Mouse (Mus musculus) neural tube, embryonic 13.5 days (tissue): ENCODE data around the gene Lmnb2. TPM values are rescaled to one million over a fixed set of nuclear protein-coding genes. Genes with fewer than 3 reads are reported as not detected.

Experiments
- ATAC-seq: fragments of 200-750 bp; cut with Nextera tagmentation; 2 replicates; pipeline ENCODE4 v1.8.0; 2017; ENCODE audit warnings: low read depth, mild to moderate bottlenecking, moderate TSS enrichment, moderate library complexity
- H3K27ac ChIP-seq: fragments of 300-500 bp; sonication (generic); replicated peaks from 2 replicates; pipeline ENCODE4 v1.5.1; 2015; ENCODE audit warnings: moderate library complexity, mild to moderate bottlenecking, inconsistent platforms
- H3K27me3 ChIP-seq: fragments of 300-500 bp; sonication (generic); 2 replicates; pipeline ENCODE4 v1.6.1; 2015; ENCODE audit warnings: mild to moderate bottlenecking, inconsistent platforms
- H3K36me3 ChIP-seq: fragments of 300-500 bp; sonication (generic); 2 replicates; pipeline ENCODE4 v1.6.1; 2015; ENCODE audit warnings: mild to moderate bottlenecking, inconsistent platforms
- H3K4me1 ChIP-seq: fragments of 300-500 bp; sonication (generic); replicated peaks from 2 replicates; pipeline ENCODE4 v1.6.1; 2015; ENCODE audit warnings: inconsistent platforms
- H3K4me2 ChIP-seq: fragments of 300-500 bp; sonication (generic); 2 replicates; pipeline ENCODE4 v1.6.1; 2015; ENCODE audit warnings: inconsistent platforms, mild to moderate bottlenecking, moderate library complexity
- H3K4me3 ChIP-seq: fragments of 300-500 bp; sonication (generic); 2 replicates; pipeline ENCODE4 v1.5.1; 2015; ENCODE audit warnings: mild to moderate bottlenecking, inconsistent platforms
- H3K9ac ChIP-seq: fragments of 300-500 bp; sonication (generic); 2 replicates; pipeline ENCODE4 v1.6.1; 2015; ENCODE audit warnings: moderate library complexity, mild to moderate bottlenecking, inconsistent platforms
- H3K9me3 ChIP-seq: fragments of 300-500 bp; sonication (generic); 2 replicates; pipeline ENCODE4 v1.6.1; 2016; ENCODE audit warnings: inconsistent platforms
- WGBS: fragments of 180-500 bp; shearing (Covaris S2); methylation state at CpG from one replicate; pipeline ENCODE4 v1.1.7; 2015; 5-methylcytosine and 5-hydroxymethylcytosine counted together
- polyA plus RNA-seq: library from polyadenylated mRNA; unstranded; fragments of >200 nt; fragmentation: Nextera tagmentation; extraction: Ambion mirVana; gene quantifications from 2 replicates; pipeline ENCODE4 v1.2.1, GENCODE M21; 2015

The Lmnb2 gene
- polyA plus RNA-seq, 1 experiment from 2014 or later = 38.3 TPM

- H3K4me3 ChIP-seq = peak overlapping the region; percentile 76
- H3K36me3 ChIP-seq = peaks cover 23% of the 10 kb centered on the region
- peak overlapping the region; percentile 91 for H3K9ac ChIP-seq
- peaks cover 49% of the 10 kb centered on the region for H3K4me1 ChIP-seq
- H3K27me3 ChIP-seq = no peaks in the 10 kb centered on the region
- H3K9me3 ChIP-seq = no peaks in the 10 kb centered on the region
- WGBS = 61% methylated on average over 3 of the region's 3 CpGs
- no peak overlapping the region for H3K27ac ChIP-seq
- no peak for ATAC-seq
- H3K4me2 ChIP-seq = peak overlapping the region; percentile 99
Observed at GRCm38 (mm10) chr10:80856267-80856666, 61.8 kb downstream of the Lmnb2 start.

GRCm38 (mm10) chr10:80855749-80856073, 62.3 kb downstream of the Lmnb2 start:
- peak overlapping the region; percentile 91 for H3K9ac ChIP-seq
- H3K4me2 ChIP-seq = peak overlapping the region; percentile 99
- H3K4me3 ChIP-seq = peak overlapping the region; percentile 76
- H3K27ac ChIP-seq = no peak overlapping the region
- H3K36me3 ChIP-seq = peaks cover 28% of the 10 kb centered on the region
- H3K9me3 ChIP-seq = no peaks in the 10 kb centered on the region
- ATAC-seq = no peak
- 24% methylated on average over 11 of the region's 11 CpGs for WGBS
- H3K27me3 ChIP-seq = no peaks in the 10 kb centered on the region
- peaks cover 49% of the 10 kb centered on the region for H3K4me1 ChIP-seq

- Histone ChIP-seq H3K36me3 (peaks cover 34% of the 10 kb centered on the region), H3K27me3 (no peaks in the 10 kb centered on the region), H3K9me3 (no peaks in the 10 kb centered on the region), H3K4me2 (peak within 1 kb of the TSS; percentile 99), H3K4me3 (peak within 1 kb of the TSS; percentile 76), H3K27ac (peak within 1 kb of the TSS; percentile 65), H3K4me1 (peaks cover 49% of the 10 kb centered on the region), H3K9ac (peak within 1 kb of the TSS; percentile 91)
- peak; percentile 77 for ATAC-seq
- under 1% methylated on average over 81 of the region's 81 CpGs for WGBS
Observed at GRCm38 (mm10) chr10:80854913-80855748, 62.9 kb downstream of the Lmnb2 start, which contains the start of the genes Lsm7 and Sppl2b. TSS of gene Lsm7 (minus strand) at chr10:80855209. TSS of gene Sppl2b (plus strand) at chr10:80855275.

Other genes starting within 250 kb of the Lmnb2 start
- gene Mknk2, start 240.1 kb downstream of the Lmnb2 start, polyA plus RNA-seq = 61.4 and 63.4 TPM in 2 replicates
- 46.4 and 55.1 TPM in 2 replicates for gene Mob3a, start 216.3 kb downstream of the Lmnb2 start, polyA plus RNA-seq
- 37.2 and 39.1 TPM in 2 replicates for gene Izumo4, start 216.1 kb downstream of the Lmnb2 start, polyA plus RNA-seq
- gene Ap3d1, start 176.0 kb downstream of the Lmnb2 start, polyA plus RNA-seq = 106 and 114 TPM in 2 replicates
- 16.4 and 19.5 TPM in 2 replicates for gene Dot1l, start 163.0 kb downstream of the Lmnb2 start, polyA plus RNA-seq
- gene Sf3a2, start 120.0 kb downstream of the Lmnb2 start, polyA plus RNA-seq = 67.5 and 71.0 TPM in 2 replicates
- gene Plekhj1, start 119.6 kb downstream of the Lmnb2 start, polyA plus RNA-seq = 128 and 137 TPM in 2 replicates
- 0.11 TPM in 1 of 2 replicates, not detected in the other for gene Amh, start 113.0 kb downstream of the Lmnb2 start, polyA plus RNA-seq
- gene Jsrp1, start 104.7 kb downstream of the Lmnb2 start, polyA plus RNA-seq = 0.76 and 1.1 TPM in 2 replicates
- 1,173 and 1,183 TPM in 2 replicates for gene Oaz1, start 91.6 kb downstream of the Lmnb2 start, polyA plus RNA-seq
- 2.3 and 3.2 TPM in 2 replicates for gene Lingo3, start 74.2 kb downstream of the Lmnb2 start, polyA plus RNA-seq
- gene Lsm7, start 63.0 kb downstream of the Lmnb2 start, polyA plus RNA-seq = 199 and 218 TPM in 2 replicates
- 62.0 and 66.2 TPM in 2 replicates for gene Sppl2b, start 63.0 kb downstream of the Lmnb2 start, polyA plus RNA-seq
- gene Tmprss9, start 46.4 kb downstream of the Lmnb2 start, polyA plus RNA-seq = 0.08 and 0.31 TPM in 2 replicates
- 328 and 331 TPM in 2 replicates for gene Timm13, start 17.3 kb downstream of the Lmnb2 start, polyA plus RNA-seq
- 8.8 and 9.0 TPM in 2 replicates for gene Gadd45b, start 11.8 kb upstream of the Lmnb2 start, polyA plus RNA-seq
- 16.2 and 17.4 TPM in 2 replicates for gene Gng7, start 96.7 kb upstream of the Lmnb2 start, polyA plus RNA-seq
- gene Diras1, start 107.4 kb upstream of the Lmnb2 start, polyA plus RNA-seq = 38.1 and 38.7 TPM in 2 replicates
- gene Slc39a3, start 119.2 kb upstream of the Lmnb2 start, polyA plus RNA-seq = 40.9 and 44.2 TPM in 2 replicates
- gene Sgta, start 141.9 kb upstream of the Lmnb2 start, polyA plus RNA-seq = 283 and 286 TPM in 2 replicates
- 47.4 and 48.4 TPM in 2 replicates for gene Thop1, start 151.8 kb upstream of the Lmnb2 start, polyA plus RNA-seq
- gene Creb3l3, start 180.6 kb upstream of the Lmnb2 start, polyA plus RNA-seq = 0.27 and 0.90 TPM in 2 replicates
- gene Map2k2, start 187.7 kb upstream of the Lmnb2 start, polyA plus RNA-seq = 217 and 244 TPM in 2 replicates
- 12.2 and 14.9 TPM in 2 replicates for gene Zbtb7a, start 217.0 kb upstream of the Lmnb2 start, polyA plus RNA-seq
- gene Pias4, start 249.7 kb upstream of the Lmnb2 start, polyA plus RNA-seq = 60.0 and 77.5 TPM in 2 replicates